Mouse (Mus musculus): ENCODE measurements around the gene Ube2l6. TPM values are rescaled to one million over a fixed set of nuclear protein-coding genes. Genes with fewer than 3 reads are reported as not detected.

The Ube2l6 gene
- polyA plus RNA-seq, 2 experiments, result 20.9 to 37.2 TPM

DNA sequence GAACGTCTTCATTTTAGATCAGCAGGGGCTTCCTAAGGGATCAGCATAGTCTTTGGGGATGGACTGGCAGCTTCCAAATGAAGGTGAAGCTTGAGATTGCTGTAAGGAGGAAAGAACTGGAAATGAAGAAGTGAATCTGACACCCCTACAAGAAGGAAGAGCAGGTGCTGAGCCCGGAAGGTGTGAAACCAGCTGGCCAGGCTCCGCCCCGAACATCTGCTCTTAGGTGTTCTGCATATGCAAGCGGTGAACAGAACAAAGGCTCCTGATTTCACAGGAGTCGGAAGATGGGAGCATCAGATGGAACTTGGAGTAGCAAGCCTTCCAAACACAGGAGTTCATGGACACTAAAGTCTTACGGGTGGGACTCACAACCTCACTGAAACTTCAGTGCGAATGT lies 38.5 kb downstream of the Ube2l6 start:
- 45% methylated on average over 8 of the region's 8 CpGs for WGBS
- Histone ChIP-seq H3K9me3 (ENCODE audit: control insufficient read depth, low read length) (no peaks in the 10 kb centered on the region), H3K9ac (ENCODE audit: low read depth, low read length, severe bottlenecking) (no peak overlapping the region), H3K36me3 (ENCODE audit: control insufficient read depth, insufficient read depth, low read length) (no peaks in the 10 kb centered on the region), H3K4me2 (replicated peaks; ENCODE audit: low read depth, low read length, severe bottlenecking) (no peak overlapping the region), H3K4me1 (ENCODE audit: control insufficient read depth, insufficient read depth, low read length) (peaks cover 20% of the 10 kb centered on the region), H3K27me3 (ENCODE audit: control insufficient read depth, insufficient read depth, low read length) (no peaks in the 10 kb centered on the region), H3K4me3 (replicated peaks; ENCODE audit: low read length) (no peak overlapping the region), H3K27ac (replicated peaks; ENCODE audit: low read depth, low read length) (no peak overlapping the region)
- ATAC-seq (ENCODE audit: low FRiP score, low read depth), result no peak
- TF ChIP-seq POLR2A (IDR thresholded peaks at IDR 0.05; ENCODE audit: borderline replicate concordance, extremely low read depth, insufficient read depth, insufficient read length), result no peak
- no peak for DNase-seq (ENCODE audit: low spot score)

DNA sequence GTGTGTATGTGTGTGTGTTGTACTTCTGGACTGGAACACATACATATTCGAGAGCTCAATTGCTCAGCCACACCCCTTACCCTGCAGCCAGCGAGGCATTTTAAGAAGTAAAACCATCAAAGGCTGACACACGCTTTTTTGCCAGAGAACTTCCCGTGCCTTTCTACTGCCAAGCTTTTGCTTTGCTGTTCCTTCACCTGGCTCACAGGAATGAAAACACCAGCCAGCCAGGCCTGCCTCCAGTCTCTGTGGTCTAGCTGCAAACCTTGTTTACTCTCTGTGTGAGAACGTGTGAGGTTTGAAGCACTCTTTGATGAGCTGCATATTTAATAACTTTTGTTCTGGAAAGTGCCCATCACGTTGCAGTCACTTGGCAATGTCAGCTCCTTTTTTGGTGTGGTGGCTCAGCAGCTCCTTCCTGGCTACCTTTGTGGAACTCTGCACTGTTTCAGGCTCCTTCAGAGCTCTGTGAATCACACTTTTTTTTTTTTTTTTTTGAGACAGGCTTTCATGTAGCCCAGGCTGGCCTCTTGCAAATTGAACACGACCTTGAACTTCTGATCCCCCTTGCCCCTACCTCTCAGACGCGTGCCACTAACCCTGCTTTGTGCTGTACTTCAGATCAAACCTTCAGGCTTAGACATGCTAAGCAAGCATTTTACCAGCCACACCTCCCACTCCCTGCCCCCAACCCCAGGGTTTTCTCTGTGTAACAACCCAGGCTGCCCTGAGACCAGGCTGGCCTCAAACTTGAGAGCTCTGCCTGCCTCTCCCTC lies 39.4 kb downstream of the Ube2l6 start:
- peak overlapping the region; percentile 80; the same call in 1 of the 2 replicates for H3K4me2 ChIP-seq (replicated peaks; ENCODE audit: low read depth, low read length, severe bottlenecking)

DNA sequence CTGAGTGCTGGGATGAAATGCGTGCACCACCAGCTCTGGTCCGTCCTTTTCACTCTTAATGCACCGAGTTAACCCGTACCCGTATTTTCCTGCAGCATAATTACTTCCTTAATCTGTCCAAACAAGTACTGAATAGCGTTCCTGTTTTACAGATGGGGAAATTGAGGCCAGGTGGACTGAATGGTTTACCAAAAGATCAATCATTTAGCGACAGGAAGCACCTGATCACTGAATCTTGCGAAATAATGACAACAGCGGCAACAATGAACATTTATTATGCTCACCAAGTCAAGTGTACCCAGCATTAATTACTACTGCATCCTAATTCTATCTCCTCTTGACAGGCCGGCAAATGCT lies 39.9 kb downstream of the Ube2l6 start, which contains the start of gene Slc43a1:
Slc43a1 (plus strand) TSS at position 258 of the 357 bp plus-strand sequence.
- DNase-seq (ENCODE audit: low spot score) (no peak), ATAC-seq (ENCODE audit: low FRiP score, low read depth) (no peak)
- no peaks in the 10 kb centered on the region for H3K36me3 ChIP-seq (ENCODE audit: control insufficient read depth, insufficient read depth, low read length)
- H3K27ac ChIP-seq (replicated peaks; ENCODE audit: low read depth, low read length), result peak within 1 kb of the TSS; percentile 83
- H3K4me2 ChIP-seq (replicated peaks; ENCODE audit: low read depth, low read length, severe bottlenecking), result peak within 1 kb of the TSS; percentile 80
- H3K9me3 ChIP-seq (ENCODE audit: control insufficient read depth, low read length), result no peaks in the 10 kb centered on the region
- 10% methylated on average over 10 of the region's 10 CpGs for WGBS
- TF ChIP-seq POLR2A (IDR thresholded peaks at IDR 0.05; ENCODE audit: borderline replicate concordance, extremely low read depth, insufficient read depth, insufficient read length), result no peak
- peak within 1 kb of the TSS; percentile 66 for H3K4me3 ChIP-seq (replicated peaks; ENCODE audit: low read length)
- peaks cover 20% of the 10 kb centered on the region for H3K4me1 ChIP-seq (ENCODE audit: control insufficient read depth, insufficient read depth, low read length)
- peak within 1 kb of the TSS; percentile 75 for H3K9ac ChIP-seq (ENCODE audit: low read depth, low read length, severe bottlenecking)
- H3K27me3 ChIP-seq (ENCODE audit: control insufficient read depth, insufficient read depth, low read length), result no peaks in the 10 kb centered on the region

More for the DNA sequence above, 39.4 kb downstream of the Ube2l6 start:
- Histone ChIP-seq H3K36me3 (ENCODE audit: control insufficient read depth, insufficient read depth, low read length) (no peaks in the 10 kb centered on the region), H3K9me3 (ENCODE audit: control insufficient read depth, low read length) (no peaks in the 10 kb centered on the region), H3K27ac (replicated peaks; ENCODE audit: low read depth, low read length) (no peak overlapping the region), H3K9ac (ENCODE audit: low read depth, low read length, severe bottlenecking) (no peak overlapping the region), H3K4me3 (replicated peaks; ENCODE audit: low read length) (no peak overlapping the region), H3K4me1 (ENCODE audit: control insufficient read depth, insufficient read depth, low read length) (peaks cover 20% of the 10 kb centered on the region), H3K27me3 (ENCODE audit: control insufficient read depth, insufficient read depth, low read length) (no peaks in the 10 kb centered on the region)
- no peak for ATAC-seq (ENCODE audit: low FRiP score, low read depth)
- no peak for TF ChIP-seq POLR2A (IDR thresholded peaks at IDR 0.05; ENCODE audit: borderline replicate concordance, extremely low read depth, insufficient read depth, insufficient read length)
- 25% methylated on average over 9 of the region's 9 CpGs for WGBS
- DNase-seq (ENCODE audit: low spot score), result no peak

DNA sequence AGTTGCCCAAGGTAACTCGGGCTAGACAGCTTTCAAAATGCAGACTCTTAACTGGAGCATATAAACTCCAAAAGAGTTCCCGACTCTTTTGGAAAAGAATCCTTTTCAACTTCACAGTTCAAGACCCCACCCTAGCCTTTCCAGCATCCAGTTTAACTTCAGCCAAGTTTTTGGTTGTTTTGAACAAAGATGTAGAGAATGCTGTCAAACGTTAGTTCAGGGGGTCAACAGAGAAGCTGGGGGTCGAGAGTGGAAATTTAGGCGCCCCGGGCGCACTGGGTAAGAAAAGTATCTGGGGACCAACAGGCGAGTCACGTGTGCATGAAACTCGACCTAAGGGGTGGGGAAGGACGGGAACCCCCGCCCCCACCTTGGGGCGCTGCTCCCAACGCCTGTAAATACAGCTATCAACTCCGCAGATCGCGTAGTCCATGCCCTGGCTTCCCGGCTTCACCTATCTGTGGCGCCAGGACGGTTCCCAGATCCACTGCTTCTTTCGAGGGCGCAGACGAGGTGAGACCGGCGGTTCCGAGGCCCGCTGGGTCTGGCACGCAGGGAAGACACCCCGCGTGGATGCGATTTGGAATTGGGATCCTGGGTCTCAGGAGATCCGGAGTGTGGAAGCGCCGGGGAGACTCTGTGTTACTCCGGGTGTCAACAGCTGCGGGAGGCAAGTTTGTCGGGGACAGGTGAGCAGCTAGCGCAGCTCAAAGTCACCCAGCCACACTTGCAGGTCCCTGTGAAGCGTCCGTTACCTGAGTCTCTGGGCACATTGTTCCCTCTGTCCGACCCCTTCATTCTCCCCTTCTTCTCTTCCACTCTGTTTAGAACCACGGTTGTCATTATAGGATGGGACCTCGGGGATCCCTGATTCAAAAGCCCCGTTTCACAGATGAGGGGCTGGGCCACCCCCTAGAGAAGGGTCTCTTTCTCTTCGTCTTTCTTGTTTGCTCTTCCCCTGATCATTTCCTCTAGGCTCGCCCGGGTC lies 40.7 kb downstream of the Ube2l6 start:
- WGBS, result under 1% methylated on average over 47 of the region's 47 CpGs
- Histone ChIP-seq H3K27me3 (ENCODE audit: control insufficient read depth, insufficient read depth, low read length) (no peaks in the 10 kb centered on the region), H3K9me3 (ENCODE audit: control insufficient read depth, low read length) (no peaks in the 10 kb centered on the region), H3K36me3 (ENCODE audit: control insufficient read depth, insufficient read depth, low read length) (no peaks in the 10 kb centered on the region; the same call in 1 of the 2 replicates), H3K4me2 (replicated peaks; ENCODE audit: low read depth, low read length, severe bottlenecking) (peak overlapping the region; percentile 80), H3K27ac (replicated peaks; ENCODE audit: low read depth, low read length) (peak overlapping the region; percentile 83), H3K9ac (ENCODE audit: low read depth, low read length, severe bottlenecking) (peak overlapping the region; percentile 75), H3K4me3 (replicated peaks; ENCODE audit: low read length) (peak overlapping the region; percentile 66), H3K4me1 (ENCODE audit: control insufficient read depth, insufficient read depth, low read length) (peaks cover 20% of the 10 kb centered on the region)
- peak; percentile 24; the same call in 1 of the 2 replicates for ATAC-seq (ENCODE audit: low FRiP score, low read depth)
- no peak for TF ChIP-seq POLR2A (IDR thresholded peaks at IDR 0.05; ENCODE audit: borderline replicate concordance, extremely low read depth, insufficient read depth, insufficient read length)
- peak; percentile 59 for DNase-seq (ENCODE audit: low spot score)

Measured in limb, embryonic 14.5 days (tissue).